Mouse (Mus musculus): ENCODE measurements around the gene Samd10. TPM values are rescaled to one million over a fixed set of nuclear protein-coding genes. Genes with fewer than 3 reads are reported as not detected.

Gene Samd10
- total and polyA plus RNA-seq, 2 experiments from 2014 or later = 7.7 to 8.0 TPM

DNA sequence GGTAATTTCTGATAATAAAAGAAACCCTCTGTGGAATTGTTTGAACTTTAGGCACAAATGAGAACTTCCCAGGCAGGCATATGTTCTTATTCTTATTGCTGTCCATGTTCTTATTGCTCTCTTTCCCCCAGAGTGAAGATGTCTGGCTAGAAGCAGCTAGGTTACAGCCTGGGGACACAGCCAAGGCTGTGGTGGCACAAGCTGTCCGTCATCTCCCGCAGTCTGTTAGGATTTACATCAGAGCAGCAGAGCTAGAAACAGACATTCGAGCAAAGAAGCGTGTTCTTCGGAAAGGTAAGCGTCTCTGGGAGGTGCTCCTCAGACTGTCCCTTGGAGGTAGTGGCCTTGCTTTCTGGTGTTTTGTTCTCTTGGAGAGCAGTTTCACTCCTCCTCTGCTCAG lies 33.6 kb upstream of the Samd10 start:
- TF ChIP-seq EP300 (IDR thresholded peaks at IDR 0.05; ENCODE audit: low read depth) = no peak
- TF ChIP-seq CTCF (IDR thresholded peaks at IDR 0.05; ENCODE audit: low read depth) = no peak
- Histone ChIP-seq H3K36me3 (replicated peaks; ENCODE audit: control insufficient read depth, insufficient read depth, low read length) (peaks cover 76% of the 10 kb centered on the region), H3K4me2 (ENCODE audit: low read depth, low read length) (no peak overlapping the region)

DNA sequence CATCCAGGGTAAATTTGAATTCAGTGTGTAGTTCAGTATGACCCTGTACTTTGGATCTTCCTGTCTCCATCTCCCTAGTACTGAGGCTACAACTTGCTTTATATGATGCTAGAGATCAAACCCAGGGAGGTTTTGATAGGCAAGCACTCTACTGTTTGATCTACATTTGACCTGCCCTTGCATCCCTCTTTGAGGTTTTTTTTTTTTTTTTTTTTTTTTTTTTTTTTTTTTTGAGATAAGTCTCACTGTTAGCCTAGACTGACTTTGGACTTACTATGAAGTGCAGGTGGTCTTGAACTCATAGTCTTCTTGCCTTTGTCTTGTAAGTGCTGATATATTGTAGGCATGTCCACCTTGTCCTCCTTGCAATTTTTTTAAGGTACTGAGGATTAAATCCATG lies 29.5 kb upstream of the Samd10 start:
- no peaks in the 10 kb centered on the region for H3K4me1 ChIP-seq (ENCODE audit: control insufficient read depth, insufficient read depth)
- no peaks in the 10 kb centered on the region for H3K27me3 ChIP-seq (ENCODE audit: control insufficient read depth, insufficient read depth, low read length)
- DNase-seq (ENCODE audit: low spot score) (no peak), ATAC-seq (ENCODE audit: insufficient read depth, low read depth) (no peak)
- H3K36me3 ChIP-seq (replicated peaks; ENCODE audit: control insufficient read depth, insufficient read depth, low read length) = peaks cover 49% of the 10 kb centered on the region
- H3K4me2 ChIP-seq (ENCODE audit: low read depth, low read length) = no peak overlapping the region
- H3K27ac ChIP-seq (ENCODE audit: low read depth) = no peak overlapping the region
- H3K9me3 ChIP-seq (replicated peaks; ENCODE audit: control insufficient read depth, low read length) = no peaks in the 10 kb centered on the region
- no peak overlapping the region for H3K9ac ChIP-seq (replicated peaks; ENCODE audit: low read depth, low read length)
- H3K4me3 ChIP-seq (ENCODE audit: low read depth, low read length) = no peak overlapping the region
- TF ChIP-seq CTCF (IDR thresholded peaks at IDR 0.05; ENCODE audit: low read depth) = no peak
- TF ChIP-seq EP300 (IDR thresholded peaks at IDR 0.05; ENCODE audit: low read depth) = no peak

More for the DNA sequence above, 33.6 kb upstream of the Samd10 start:
- 96% methylated on average over 6 of the region's 6 CpGs for WGBS
- no peak overlapping the region for H3K4me3 ChIP-seq (ENCODE audit: low read depth, low read length)
- no peaks in the 10 kb centered on the region for H3K4me1 ChIP-seq (ENCODE audit: control insufficient read depth, insufficient read depth)
- H3K27me3 ChIP-seq (ENCODE audit: control insufficient read depth, insufficient read depth, low read length) = no peaks in the 10 kb centered on the region
- no peak overlapping the region for H3K9ac ChIP-seq (replicated peaks; ENCODE audit: low read depth, low read length)
- H3K27ac ChIP-seq (ENCODE audit: low read depth) = no peak overlapping the region
- no peak for DNase-seq (ENCODE audit: low spot score)
- no peak for ATAC-seq (ENCODE audit: insufficient read depth, low read depth)
- H3K9me3 ChIP-seq (replicated peaks; ENCODE audit: control insufficient read depth, low read length) = no peaks in the 10 kb centered on the region

DNA sequence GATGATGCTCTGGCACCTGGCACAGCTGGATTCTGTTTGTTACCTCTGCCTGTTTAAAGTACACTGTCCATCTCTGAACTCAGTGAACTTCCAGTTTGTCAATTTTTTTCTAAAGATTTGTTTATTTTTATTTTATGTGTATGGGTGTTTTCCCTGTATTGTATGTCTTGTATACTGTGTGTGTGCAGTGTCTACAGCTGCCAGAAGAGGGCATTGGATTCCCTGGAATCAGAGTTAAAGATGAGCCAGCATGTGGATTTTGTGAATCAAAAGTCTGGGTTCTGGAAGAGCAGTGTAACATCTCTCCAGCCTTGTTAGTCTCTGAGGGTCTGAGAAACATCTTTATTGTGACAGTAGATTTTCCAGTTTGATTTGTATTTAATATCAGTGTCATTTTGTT lies 24.4 kb upstream of the Samd10 start:
- H3K9ac ChIP-seq (replicated peaks; ENCODE audit: low read depth, low read length) = no peak overlapping the region
- ATAC-seq (ENCODE audit: insufficient read depth, low read depth) (no peak), DNase-seq (ENCODE audit: low spot score) (no peak)
- H3K4me1 ChIP-seq (ENCODE audit: control insufficient read depth, insufficient read depth) = no peaks in the 10 kb centered on the region
- H3K4me3 ChIP-seq (ENCODE audit: low read depth, low read length) = no peak overlapping the region
- no peak overlapping the region for H3K27ac ChIP-seq (ENCODE audit: low read depth)
- no peaks in the 10 kb centered on the region for H3K27me3 ChIP-seq (ENCODE audit: control insufficient read depth, insufficient read depth, low read length)
- TF ChIP-seq EP300 (IDR thresholded peaks at IDR 0.05; ENCODE audit: low read depth) (no peak), CTCF (IDR thresholded peaks at IDR 0.05; ENCODE audit: low read depth) (peak; percentile 49)
- H3K36me3 ChIP-seq (replicated peaks; ENCODE audit: control insufficient read depth, insufficient read depth, low read length) = peaks cover 50% of the 10 kb centered on the region
- H3K9me3 ChIP-seq (replicated peaks; ENCODE audit: control insufficient read depth, low read length) = no peaks in the 10 kb centered on the region
- no peak overlapping the region for H3K4me2 ChIP-seq (ENCODE audit: low read depth, low read length)

DNA sequence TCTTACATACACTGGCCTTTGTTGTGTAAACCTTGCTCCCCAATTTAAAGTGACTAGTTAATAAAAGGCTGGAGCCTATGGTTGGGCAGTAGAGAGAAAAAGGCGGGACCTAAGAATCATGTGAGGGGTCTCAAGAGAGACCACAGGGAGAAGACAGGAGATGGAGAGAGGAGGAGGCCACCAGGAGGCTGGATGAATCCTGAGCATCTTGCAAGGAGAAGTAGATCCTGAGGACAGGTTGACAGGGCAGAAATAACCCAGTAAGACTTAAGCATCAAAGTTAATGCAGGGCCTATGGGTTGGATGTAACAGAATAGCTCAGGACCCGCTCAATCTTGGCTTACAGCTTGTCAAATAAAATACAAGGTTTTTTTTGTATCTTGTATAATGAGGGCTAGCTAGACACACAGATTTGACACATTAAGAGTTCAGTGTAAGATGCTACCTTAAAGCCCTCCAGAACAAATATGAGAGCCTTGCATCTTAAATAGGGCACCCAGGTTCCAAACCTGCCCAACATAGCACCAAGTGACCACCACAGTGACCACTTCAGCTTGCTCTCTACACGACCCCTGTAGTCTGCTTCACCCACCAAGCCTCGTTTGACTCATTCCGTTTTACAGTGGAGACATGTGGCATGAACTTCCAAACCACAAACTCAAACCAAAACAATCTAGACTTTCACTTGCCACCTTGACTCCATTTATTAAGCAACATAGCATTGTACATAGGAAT lies 19.9 kb upstream of the Samd10 start:
- TF ChIP-seq EP300 (IDR thresholded peaks at IDR 0.05; ENCODE audit: low read depth) (no peak), CTCF (IDR thresholded peaks at IDR 0.05; ENCODE audit: low read depth) (no peak)
- no peak for DNase-seq (ENCODE audit: low spot score)
- H3K9ac ChIP-seq (replicated peaks; ENCODE audit: low read depth, low read length) = no peak overlapping the region
- 91% methylated on average over 5 of the region's 5 CpGs for WGBS
- no peaks in the 10 kb centered on the region for H3K9me3 ChIP-seq (replicated peaks; ENCODE audit: control insufficient read depth, low read length)
- H3K4me3 ChIP-seq (ENCODE audit: low read depth, low read length) = no peak overlapping the region
- no peaks in the 10 kb centered on the region for H3K27me3 ChIP-seq (ENCODE audit: control insufficient read depth, insufficient read depth, low read length)
- no peak overlapping the region for H3K27ac ChIP-seq (ENCODE audit: low read depth)
- H3K4me2 ChIP-seq (ENCODE audit: low read depth, low read length) = no peak overlapping the region
- no peaks in the 10 kb centered on the region for H3K4me1 ChIP-seq (ENCODE audit: control insufficient read depth, insufficient read depth)
- peaks cover 60% of the 10 kb centered on the region for H3K36me3 ChIP-seq (replicated peaks; ENCODE audit: control insufficient read depth, insufficient read depth, low read length)
- ATAC-seq (ENCODE audit: insufficient read depth, low read depth) = no peak

DNA sequence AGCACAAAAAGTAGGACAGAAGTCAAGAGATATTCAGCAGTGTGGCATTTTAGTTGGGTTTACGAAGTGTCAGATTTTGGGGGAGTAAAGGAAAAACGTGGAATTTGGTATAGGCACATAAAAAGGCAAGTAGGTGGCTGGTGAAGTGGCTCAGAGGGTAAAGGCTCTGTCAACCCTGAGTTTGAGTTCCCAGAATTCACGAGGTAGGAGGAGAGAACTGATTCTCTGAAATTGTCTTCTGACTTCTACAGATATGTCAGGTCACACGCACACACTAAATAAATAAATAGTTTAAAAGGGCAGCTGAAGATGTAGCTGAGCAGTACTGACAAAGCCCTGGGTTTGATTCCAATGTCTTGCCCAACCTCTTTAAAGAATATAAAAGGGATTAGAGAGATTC lies 3.4 kb upstream of the Samd10 start:
- ATAC-seq (ENCODE audit: insufficient read depth, low read depth) (no peak), DNase-seq (ENCODE audit: low spot score) (no peak)
- Histone ChIP-seq H3K27me3 (ENCODE audit: control insufficient read depth, insufficient read depth, low read length) (no peaks in the 10 kb centered on the region), H3K27ac (ENCODE audit: low read depth) (no peak overlapping the region), H3K4me3 (ENCODE audit: low read depth, low read length) (no peak overlapping the region), H3K4me2 (ENCODE audit: low read depth, low read length) (peak overlapping the region; percentile 94; the same call in 1 of the 2 replicates), H3K9me3 (replicated peaks; ENCODE audit: control insufficient read depth, low read length) (no peaks in the 10 kb centered on the region), H3K36me3 (replicated peaks; ENCODE audit: control insufficient read depth, insufficient read depth, low read length) (no peaks in the 10 kb centered on the region), H3K9ac (replicated peaks; ENCODE audit: low read depth, low read length) (no peak overlapping the region), H3K4me1 (ENCODE audit: control insufficient read depth, insufficient read depth) (peaks cover 23% of the 10 kb centered on the region)
- TF ChIP-seq CTCF (IDR thresholded peaks at IDR 0.05; ENCODE audit: low read depth) (no peak), EP300 (IDR thresholded peaks at IDR 0.05; ENCODE audit: low read depth) (no peak)
- 74% methylated on average over 4 of the region's 4 CpGs for WGBS

DNA sequence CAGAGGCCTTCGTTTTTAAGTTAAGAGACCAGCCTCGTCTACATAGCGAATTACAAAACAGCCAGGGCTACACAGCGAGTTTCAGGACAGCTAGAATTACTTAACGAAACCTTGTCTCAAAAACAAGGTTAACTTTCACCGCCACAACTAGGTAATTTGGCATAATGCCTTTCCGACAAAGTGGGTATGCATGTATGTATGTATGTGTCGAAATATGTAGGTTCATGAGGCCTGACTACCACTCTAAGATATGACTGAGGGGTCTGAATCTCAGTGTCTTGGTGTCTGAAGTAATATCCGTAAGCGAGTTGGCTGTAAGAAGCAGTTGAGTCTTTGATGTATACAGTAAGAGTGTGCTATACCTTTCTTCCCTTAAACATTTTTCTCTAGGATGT lies 2.7 kb upstream of the Samd10 start:
- H3K4me3 ChIP-seq (ENCODE audit: low read depth, low read length) = peak overlapping the region; percentile 90
- no peak for ATAC-seq (ENCODE audit: insufficient read depth, low read depth)
- DNase-seq (ENCODE audit: low spot score) = no peak
- 24% methylated on average over 10 of the region's 10 CpGs for WGBS
- H3K27me3 ChIP-seq (ENCODE audit: control insufficient read depth, insufficient read depth, low read length) = no peaks in the 10 kb centered on the region
- H3K9me3 ChIP-seq (replicated peaks; ENCODE audit: control insufficient read depth, low read length) = no peaks in the 10 kb centered on the region
- peak overlapping the region; percentile 94 for H3K4me2 ChIP-seq (ENCODE audit: low read depth, low read length)
- no peaks in the 10 kb centered on the region for H3K36me3 ChIP-seq (replicated peaks; ENCODE audit: control insufficient read depth, insufficient read depth, low read length)
- peak overlapping the region; percentile 93 for H3K9ac ChIP-seq (replicated peaks; ENCODE audit: low read depth, low read length)
- peaks cover 23% of the 10 kb centered on the region for H3K4me1 ChIP-seq (ENCODE audit: control insufficient read depth, insufficient read depth)
- TF ChIP-seq CTCF (IDR thresholded peaks at IDR 0.05; ENCODE audit: low read depth) (no peak), EP300 (IDR thresholded peaks at IDR 0.05; ENCODE audit: low read depth) (no peak)
- peak overlapping the region; percentile 85 for H3K27ac ChIP-seq (ENCODE audit: low read depth)
